Mouse (Mus musculus): ENCODE results near the gene Hoxa2.

Hoxa2 gene

GRCm38 (mm10) chr6:52165441-52166370 is 1.1 kb upstream of the Hoxa2 start:
- in situ Hi-C loops (cut with MseI, MboI), result no loop called here

GRCm38 (mm10) chr6:52164051-52164625 is 493 bp downstream of the Hoxa2 start:
- in situ Hi-C loops (cut with MseI, MboI), result no loop called here

GRCm38 (mm10) chr6:52163366-52164031 is 1.1 kb downstream of the Hoxa2 start:
- in situ Hi-C loops (cut with MseI, MboI), result no loop called here

- in situ Hi-C loops (cut with MseI, MboI), result no loop called here
Observed at GRCm38 (mm10) chr6:52162611-52163365, 1.8 kb downstream of the Hoxa2 start.

- in situ Hi-C loops (cut with MseI, MboI), result no loop called here
Observed at GRCm38 (mm10) chr6:52162093-52162380, 2.6 kb downstream of the Hoxa2 start.

GRCm38 (mm10) chr6:52161336-52162092 is 3.1 kb downstream of the Hoxa2 start:
- in situ Hi-C loops (cut with MseI, MboI), result no loop called here

GRCm38 (mm10) chr6:52160511-52161335 is 3.9 kb downstream of the Hoxa2 start:
- in situ Hi-C loops (cut with MseI, MboI), result no loop called here

GRCm38 (mm10) chr6:52159979-52160378 is 4.7 kb downstream of the Hoxa2 start:
- in situ Hi-C loops (cut with MseI, MboI), result no loop called here

GRCm38 (mm10) chr6:52159164-52159761 is 5.4 kb downstream of the Hoxa2 start:
- in situ Hi-C loops (cut with MseI, MboI), result no loop called here

- in situ Hi-C loops (cut with MseI, MboI), result no loop called here
Observed at GRCm38 (mm10) chr6:52158276-52159051, 6.2 kb downstream of the Hoxa2 start, which contains the start of gene Hoxa1. Gene Hoxa1, minus strand, starts transcription at chr6:52158317.

- in situ Hi-C loops (cut with MseI, MboI), result no loop called here
Observed at GRCm38 (mm10) chr6:52157466-52158275, 7.0 kb downstream of the Hoxa2 start.

- in situ Hi-C loops (cut with MseI, MboI), result no loop called here
Observed at GRCm38 (mm10) chr6:52156551-52157200, 8.0 kb downstream of the Hoxa2 start.

GRCm38 (mm10) chr6:52155471-52155870 is 9.2 kb downstream of the Hoxa2 start:
- in situ Hi-C loops (cut with MseI, MboI), result no loop called here

- in situ Hi-C loops (cut with MseI, MboI), result no loop called here
Observed at GRCm38 (mm10) chr6:52154044-52154443, 10.6 kb downstream of the Hoxa2 start.

- in situ Hi-C loops (cut with MseI, MboI), result no loop called here
Observed at GRCm38 (mm10) chr6:52153270-52153669, 11.4 kb downstream of the Hoxa2 start.

- in situ Hi-C loops (cut with MseI, MboI), result no loop called here
Observed at GRCm38 (mm10) chr6:52152226-52153193, 12.1 kb downstream of the Hoxa2 start.

All from mouse trophoblast stem cell (cell line).